Mouse (Mus musculus) neutrophil, adult 5-6 weeks (primary cell): Measurements from ENCODE around the gene Cnnm2. TPM values are rescaled to one million over a fixed set of nuclear protein-coding genes. Genes with fewer than 3 reads are reported as not detected.

Experiments
- ATAC-seq: fragments of 151-379, 151-347 bp; 2 replicates; pipeline ENCODE4 v1.8.0; 2017; ENCODE audit warnings: mild to moderate bottlenecking, moderate TSS enrichment; ENCODE audit not compliant: insufficient number of reproducible peaks, poor library complexity, low FRiP score, severe bottlenecking; ENCODE audit errors: extremely low read depth
- total RNA-seq: library from RNA; stranded (forward); fragments of 200-1000 nt; gene quantifications from 2 replicates; pipeline ENCODE4 v1.2.3, GENCODE M21; 2017

Cnnm2 gene
- total RNA-seq, 1 experiment from 2014 or later: 3.5 TPM

- ATAC-seq: no peak
These were observed 107.7 kb downstream of the Cnnm2 start for GRCm38 (mm10) chr19:46869049-46869448.

GRCm38 (mm10) chr19:46869526-46869925 lies 108.1 kb downstream of the Cnnm2 start:
- ATAC-seq: peak; percentile 87

DNA sequence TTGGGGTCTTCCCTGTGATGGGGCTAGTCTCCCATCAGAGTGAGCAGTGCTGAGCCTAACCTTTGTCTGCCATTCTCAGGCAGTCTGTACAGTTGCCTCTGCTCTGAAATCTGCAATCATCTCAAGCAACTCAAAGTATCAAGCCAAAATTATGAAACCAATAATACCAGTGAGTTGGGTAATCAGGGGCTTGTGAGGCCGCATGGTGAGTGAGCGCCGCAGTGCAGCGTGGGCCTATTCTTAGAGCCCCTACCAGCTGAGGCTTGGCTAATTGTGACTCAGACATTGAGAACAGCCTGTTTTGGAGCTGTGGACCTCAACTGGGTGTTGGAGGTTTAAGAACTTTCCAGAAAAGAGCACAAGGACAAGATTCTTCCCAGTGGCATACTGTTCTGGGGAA lies 109.7 kb downstream of the Cnnm2 start:
- ATAC-seq: no peak

GRCm38 (mm10) chr19:46871651-46872050 lies 110.3 kb downstream of the Cnnm2 start:
- no peak for ATAC-seq

- no peak for ATAC-seq
These were observed 112.5 kb downstream of the Cnnm2 start for GRCm38 (mm10) chr19:46873924-46874323.

- ATAC-seq: peak; percentile 78
These were observed 114.4 kb downstream of the Cnnm2 start for GRCm38 (mm10) chr19:46875790-46876189.

GRCm38 (mm10) chr19:46877886-46878285 lies 116.5 kb downstream of the Cnnm2 start:
- no peak for ATAC-seq

DNA sequence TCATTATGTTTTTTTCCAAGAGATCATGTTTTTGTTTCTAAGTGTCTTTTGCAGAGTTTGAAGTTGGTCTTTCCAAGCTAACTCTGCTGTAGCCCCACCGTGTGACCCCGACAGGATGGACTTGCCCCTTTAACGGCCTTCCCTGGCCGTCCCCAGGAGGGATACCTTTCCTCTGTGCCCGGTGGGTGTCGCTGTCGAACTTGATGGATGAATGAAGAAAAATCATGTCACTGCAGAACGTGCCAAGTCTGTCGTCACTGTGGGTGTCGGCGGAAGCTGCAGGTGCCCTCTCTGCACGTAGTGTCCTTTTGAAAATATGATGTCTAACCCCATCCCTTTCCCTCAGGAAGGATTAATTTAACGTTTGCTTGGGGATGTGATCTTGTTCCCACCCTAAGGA lies 117.0 kb downstream of the Cnnm2 start:
- peak; percentile 39; the same call in 1 of the 2 replicates for ATAC-seq

DNA sequence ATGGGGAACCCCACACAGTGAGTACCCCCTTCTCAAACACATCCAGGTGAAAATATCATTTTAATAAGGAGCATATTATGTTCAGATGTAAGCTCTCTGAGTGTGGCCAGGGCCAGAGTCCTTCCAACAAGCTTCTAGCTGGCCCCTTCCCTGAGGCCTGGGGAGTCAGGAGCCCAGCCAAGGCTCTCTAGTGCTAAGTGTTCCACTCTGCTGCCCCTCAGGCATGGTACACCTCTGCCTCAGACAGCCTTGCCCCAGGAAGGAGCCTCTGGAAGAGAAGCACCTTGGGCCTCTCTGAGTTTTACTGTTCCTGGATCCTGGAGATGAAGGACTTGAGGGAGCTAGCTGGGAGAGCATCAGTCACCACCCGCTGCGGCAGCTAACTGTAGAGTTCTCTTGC lies 118.5 kb downstream of the Cnnm2 start:
- ATAC-seq: no peak

- ATAC-seq: no peak
These were observed 124.0 kb downstream of the Cnnm2 start for GRCm38 (mm10) chr19:46885365-46885764.

DNA sequence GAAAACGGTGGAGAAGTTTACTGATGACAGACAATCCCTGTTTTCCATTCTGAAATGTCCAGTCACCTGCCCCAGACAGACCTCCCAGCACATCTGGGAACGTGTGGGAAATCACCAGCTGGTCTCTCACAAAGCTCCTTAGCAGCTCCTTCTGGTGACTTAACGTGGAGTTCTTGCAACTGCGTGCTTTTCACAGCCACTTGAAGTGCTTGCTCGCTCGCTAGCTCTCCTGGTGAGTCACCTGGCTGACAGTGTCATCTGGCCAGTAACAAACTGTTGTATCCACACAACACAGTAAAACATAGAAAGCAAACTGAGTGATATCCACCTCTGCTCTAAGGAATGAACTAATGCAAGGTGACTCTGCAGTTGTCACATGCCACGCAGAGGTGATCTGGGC lies 125.4 kb downstream of the Cnnm2 start:
- ATAC-seq: no peak

GRCm38 (mm10) chr19:46887811-46888527 lies 126.6 kb downstream of the Cnnm2 start:
- ATAC-seq: peak; percentile 55; the same call in 1 of the 2 replicates

- no peak for ATAC-seq
These were observed 128.3 kb downstream of the Cnnm2 start for GRCm38 (mm10) chr19:46889666-46890065.

DNA sequence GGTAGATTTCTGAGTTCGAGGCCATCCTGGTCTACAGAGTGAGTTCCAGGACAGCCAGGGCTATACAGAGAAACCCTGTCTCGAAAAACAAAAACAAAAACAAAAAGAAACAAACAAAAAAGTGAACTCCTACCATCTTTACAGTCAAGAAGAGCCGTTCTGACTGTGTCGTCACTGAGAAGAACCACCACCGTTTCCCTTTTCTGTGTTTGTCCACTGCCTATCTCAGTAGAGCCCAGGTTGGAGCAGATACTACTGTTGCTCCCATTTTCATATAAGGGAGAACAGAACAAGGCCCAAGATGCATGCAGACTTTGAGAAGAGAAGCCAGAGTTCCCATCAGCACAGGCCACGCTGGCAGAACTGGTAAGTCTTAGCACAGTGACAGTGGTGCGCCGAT lies 129.3 kb downstream of the Cnnm2 start:
- ATAC-seq: no peak

GRCm38 (mm10) chr19:46892856-46893255 lies 131.5 kb downstream of the Cnnm2 start:
- no peak for ATAC-seq

GRCm38 (mm10) chr19:46893484-46893883 lies 132.1 kb downstream of the Cnnm2 start:
- no peak for ATAC-seq

DNA sequence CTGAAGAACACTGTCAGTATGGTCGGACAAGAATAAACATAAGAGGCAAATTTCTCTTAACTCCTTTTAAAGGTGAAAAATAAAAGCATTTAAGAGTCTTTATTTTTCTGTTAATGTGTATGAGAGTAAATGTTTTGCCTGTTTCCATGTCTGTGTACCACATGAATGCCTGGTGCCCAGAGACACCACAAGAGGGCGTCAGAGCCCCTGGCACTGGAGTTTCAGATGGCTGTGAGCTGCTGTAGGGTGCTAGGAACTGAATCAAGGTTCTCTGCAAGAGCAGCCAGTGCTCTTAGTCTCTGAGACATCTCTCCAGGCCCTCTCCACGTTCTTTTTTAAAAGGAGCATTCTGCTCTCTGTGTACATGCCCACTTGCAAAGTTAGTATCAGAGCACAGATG lies 135.7 kb downstream of the Cnnm2 start:
- no peak for ATAC-seq

GRCm38 (mm10) chr19:46898222-46898621 lies 136.8 kb downstream of the Cnnm2 start:
- ATAC-seq: no peak

DNA sequence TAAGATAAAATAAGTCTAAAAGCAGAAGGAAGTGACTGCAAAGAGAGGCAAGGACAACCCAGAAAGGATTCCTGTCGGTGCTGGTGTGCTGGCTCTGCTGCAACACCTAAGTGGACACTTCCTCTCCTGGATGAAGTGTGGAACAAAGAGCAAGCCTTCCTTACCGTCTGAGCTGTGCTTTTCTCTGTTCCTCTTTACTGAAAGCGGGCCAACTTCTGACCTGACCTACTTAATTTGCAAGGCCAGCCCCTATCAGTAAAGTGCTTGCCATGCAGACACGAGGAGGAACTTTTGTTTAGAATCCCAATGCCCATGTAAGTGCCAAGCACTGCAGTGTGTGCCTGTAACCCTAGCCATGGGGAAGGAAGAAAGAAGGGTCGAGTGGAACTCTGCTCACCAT lies 137.9 kb downstream of the Cnnm2 start:
- ATAC-seq: peak; percentile 75

DNA sequence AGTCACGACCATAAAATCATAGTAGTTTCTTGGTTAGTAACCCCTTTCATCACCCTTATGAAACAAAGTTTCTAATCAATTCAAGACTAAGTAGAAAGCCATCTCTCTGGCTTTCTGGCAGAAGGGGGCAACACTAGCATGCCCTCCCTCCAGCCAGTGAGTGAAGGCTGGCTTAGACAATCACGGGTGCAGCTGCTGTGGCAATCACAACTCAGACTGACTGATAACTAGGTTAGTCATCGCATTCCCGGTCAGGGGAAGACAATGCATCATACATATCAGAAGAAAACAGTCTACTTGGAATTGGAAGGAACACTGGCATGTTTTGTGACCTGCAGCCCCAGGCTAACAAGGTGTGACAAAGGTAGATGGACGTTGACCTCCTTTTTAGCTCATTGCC lies 138.5 kb downstream of the Cnnm2 start:
- no peak for ATAC-seq

GRCm38 (mm10) chr19:46900786-46901185 lies 139.4 kb downstream of the Cnnm2 start:
- no peak for ATAC-seq
